ENCODE assay signal across 8 mouse cellular contexts in the genomic region with DNA sequence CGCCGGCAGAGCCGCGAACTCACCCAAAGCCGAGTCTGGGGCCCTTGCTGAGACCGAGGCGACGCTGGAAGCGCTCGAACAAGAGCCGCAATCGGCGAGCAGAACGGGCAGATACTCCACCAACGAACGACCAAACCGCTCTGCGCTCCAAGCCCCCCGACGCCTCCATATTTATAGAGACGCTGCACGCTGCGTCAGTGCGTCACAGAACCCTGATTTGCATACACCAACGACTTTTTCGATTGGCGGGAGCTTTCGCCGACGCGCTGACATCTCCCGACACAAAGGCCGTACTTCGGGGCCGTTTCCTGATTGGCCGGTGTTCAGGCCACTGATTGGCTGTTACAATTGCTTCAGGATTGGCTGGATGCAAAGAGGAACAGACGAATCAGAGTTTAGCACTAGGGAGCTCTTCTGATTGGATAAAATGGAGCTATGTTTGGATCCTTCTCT. TPM values are rescaled to one million over a fixed set of nuclear protein-coding genes. Genes with fewer than 3 reads are reported as not detected.
DNase-seq lines count a peak whose midpoint lies in the region; ATAC-seq lines count a peak whose summit lies in the region.

No protein-coding gene starts in this region.

- peaks cover 7% of the 10 kb centered on the region for H3K4me1 ChIP-seq in hindbrain, embryonic 10.5 days (replicated peaks)

- peak; percentile 98 for DNase-seq in Muller cell, postnatal 12 days (ENCODE audit: inconsistent ontology term)
- peak; percentile 99 for DNase-seq in cerebellum, adult 9-10 months
- DNase-seq in hindbrain, embryonic 10.5 days (ENCODE audit: low spot score), result peak; percentile 98
- peak; percentile 99 for DNase-seq in layer of hippocampus, adult 9-11 months
- peak; percentile 98 for DNase-seq in lung, postnatal 10 days
- DNase-seq in ovary, postnatal 36 days (ENCODE audit: low spot score), result peak; percentile 91
- DNase-seq in thymus, postnatal 25 days, result peak; percentile 96

- H3K27me3 ChIP-seq in hindbrain, embryonic 10.5 days (ENCODE audit: insufficient read depth, poor library complexity, severe bottlenecking), result no peaks in the 10 kb centered on the region

- peak; percentile 96 for ATAC-seq in frontal cortex, adult (ENCODE audit: low TSS enrichment)

- peak overlapping the region; percentile 98 for H3K27ac ChIP-seq in hindbrain, embryonic 10.5 days

- peaks cover 25% of the 10 kb centered on the region for H3K36me3 ChIP-seq in hindbrain, embryonic 10.5 days

- under 1% methylated on average over 37 of the region's 37 CpGs for WGBS in hindbrain, embryonic 10.5 days

- no peaks in the 10 kb centered on the region for H3K9me3 ChIP-seq in hindbrain, embryonic 10.5 days

- peak overlapping the region; percentile 81 for H3K4me3 ChIP-seq in hindbrain, embryonic 10.5 days

RNA-seq across cellular contexts. Expression of a gene that starts 3.4 kb away (rescaled TPM):
- 1,623 and 1,834 TPM in 2 replicates for polyA plus RNA-seq in hindbrain, embryonic 10.5 days (2016; fragmentation: Nextera tagmentation; extraction: Ambion mirVana)

RNA-seq across cellular contexts. Expression of a gene that starts 5.7 kb away (rescaled TPM):
- 47.7 and 51.3 TPM in 2 replicates for polyA plus RNA-seq in hindbrain, embryonic 10.5 days (2016; fragmentation: Nextera tagmentation; extraction: Ambion mirVana)

RNA-seq across cellular contexts. Expression of a gene that starts 11.9 kb away (rescaled TPM):
- 184 and 204 TPM in 2 replicates for polyA plus RNA-seq in hindbrain, embryonic 10.5 days (2016; fragmentation: Nextera tagmentation; extraction: Ambion mirVana)

RNA-seq across cellular contexts. Expression of a gene that starts 49.9 kb away (rescaled TPM):
- 0.92 and 0.94 TPM in 2 replicates for polyA plus RNA-seq in hindbrain, embryonic 10.5 days (2016; fragmentation: Nextera tagmentation; extraction: Ambion mirVana)

RNA-seq across cellular contexts. Expression of a gene that starts 53.4 kb away (rescaled TPM):
- polyA plus RNA-seq in hindbrain, embryonic 10.5 days (2016; fragmentation: Nextera tagmentation; extraction: Ambion mirVana), result 3.1 and 4.5 TPM in 2 replicates

Comparison
In these comparisons a context has a peak if more than half of its experiments do, and no peak if none do; other contexts are left out.
1. Peak in every context shown above with its lines: DNase-seq, ATAC-seq, H3K4me3 ChIP-seq and H3K27ac ChIP-seq.